Mouse (Mus musculus) heart, adult 2 months (tissue): Measurements from ENCODE around the gene Sik1.

Experiments
- CTCF ChIP-seq: fragments of 200-600 bp; IDR thresholded peaks from 2 replicates; pipeline ENCODE4 v1.8.1; 2022; ENCODE audit warnings: antibody characterized with exemption, mild to moderate bottlenecking, moderate library complexity
- POLR2A ChIP-seq: fragments of 200-500 bp; IDR thresholded peaks from 2 replicates; pipeline ENCODE4 v1.6.1; 2011; ENCODE audit warnings: mild to moderate bottlenecking, low read depth, low read length, control low read depth; ENCODE audit not compliant: insufficient read depth

- TF ChIP-seq POLR2A (no peak), CTCF (no peak)
These were observed 41.1 kb upstream of the Sik1 start for GRCm38 (mm10) chr17:31896751-31897150.
